Mouse (Mus musculus): Measurements from ENCODE around the gene Nop16.

GRCm38 (mm10) chr13:54582860-54583259 is 7.0 kb downstream of the Nop16 start:
- no peak for TF ChIP-seq POLR2A (IDR thresholded peaks at IDR 0.05; ENCODE audit: borderline replicate concordance, control insufficient read depth, low read depth, low read length)
- no peak for TF ChIP-seq CTCF (IDR thresholded peaks at IDR 0.05; ENCODE audit: control insufficient read depth, insufficient read depth, low read length)

All from bone marrow, adult 2 months (tissue).